Mouse (Mus musculus) lung, adult 2 months (tissue): ENCODE measurements around the gene Rnf5.

Experiments used
- CTCF ChIP-seq: fragments of 200-500 bp; IDR thresholded peaks from 2 replicates; pipeline ENCODE4 v1.5.1; 2011; ENCODE audit warnings: mild to moderate bottlenecking, low read length, control low read depth; ENCODE audit not compliant: insufficient read depth
- POLR2A ChIP-seq: fragments of 200-500 bp; IDR thresholded peaks from 2 replicates; pipeline ENCODE4 v1.6.1; 2011; ENCODE audit warnings: low read depth, mild to moderate bottlenecking, control low read depth, low read length, borderline replicate concordance; ENCODE audit errors: extremely low read depth

DNA sequence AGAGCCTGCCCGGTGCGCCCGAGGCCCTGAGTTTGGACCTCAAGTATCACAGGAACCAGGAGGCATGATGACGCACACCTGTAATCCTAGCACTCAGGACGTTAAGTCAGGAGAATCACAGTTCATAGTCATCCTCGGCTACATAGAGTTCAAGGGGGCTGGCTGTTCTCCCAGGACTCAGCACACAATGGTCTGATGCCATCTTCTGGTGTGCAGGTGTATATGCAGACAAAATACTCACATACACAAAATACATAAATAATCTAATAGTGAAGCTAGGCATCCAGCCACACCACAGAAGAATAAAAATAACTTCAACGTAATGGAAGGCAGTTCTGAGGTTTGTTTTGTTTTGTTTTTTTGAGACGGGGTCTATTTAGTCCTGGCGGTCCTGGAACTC lies 19.7 kb upstream of the Rnf5 start:
- TF ChIP-seq CTCF (no peak), POLR2A (no peak)
